9 mouse cellular contexts compared by ENCODE assay signal in the genomic region with DNA sequence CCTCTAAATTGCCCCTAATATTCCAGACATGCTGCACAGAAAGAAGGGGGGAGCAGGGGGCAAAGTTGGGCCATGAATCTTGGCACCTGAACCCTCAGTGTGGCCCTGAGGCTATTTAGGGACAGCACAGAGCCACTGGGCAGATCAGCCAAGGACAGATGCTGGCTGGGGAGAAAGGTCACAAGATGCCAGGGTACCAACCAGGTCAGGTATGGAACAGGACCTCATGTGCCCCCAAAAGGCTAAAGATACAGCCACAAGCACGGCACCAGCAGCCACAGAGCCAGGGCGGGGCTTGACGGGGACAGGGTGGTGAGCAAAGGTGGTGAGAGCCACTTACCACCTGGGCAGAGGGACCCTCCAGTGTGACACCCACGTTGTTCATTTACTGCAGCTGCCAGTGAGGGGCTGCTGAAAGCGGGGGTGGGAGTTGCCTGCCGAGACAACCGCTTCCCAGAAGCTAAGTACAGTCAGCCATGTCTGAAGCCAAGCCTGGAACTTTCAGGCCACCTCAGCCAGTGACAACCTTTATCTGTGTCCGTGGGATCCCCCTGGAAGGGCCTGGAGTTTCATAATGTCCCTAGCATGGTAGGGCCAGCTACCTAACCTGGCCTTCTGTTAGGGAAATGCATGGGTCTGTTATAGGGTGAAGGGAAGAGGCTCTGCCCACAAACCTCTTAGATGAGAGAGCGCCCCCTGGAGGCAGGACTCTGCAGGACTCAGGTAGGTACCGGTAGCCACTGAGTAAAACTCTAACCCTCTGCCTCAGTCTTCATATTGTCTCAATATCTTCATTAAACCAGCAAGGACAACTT. TPM values are rescaled to one million over a fixed set of nuclear protein-coding genes. Genes with fewer than 3 reads are reported as not detected.
A peak's percentile ranks its signal among the peaks of the same experiment; 100 is the strongest.
DNase-seq lines count a peak whose midpoint lies in the region; ATAC-seq and TF ChIP-seq lines count a peak whose summit lies in the region.
"Had no signal": no experiment of that assay in that cellular context is flagged by ENCODE, and none has a peak within 500 bp of the region (broad histone marks: within the 10 kb centered on the region; RNA-seq: fewer than 3 reads in every experiment).

No protein-coding gene starts in this region.

- no peak overlapping the region for H3K4me3 ChIP-seq in forebrain, postnatal 0 days (ENCODE audit: low read depth, low read length)
- no peak overlapping the region for H3K4me3 ChIP-seq in forebrain, embryonic 16.5 days (replicated peaks; ENCODE audit: low read length)
- no peak overlapping the region for H3K4me3 ChIP-seq in heart, adult 2 months
- no peak overlapping the region for H3K4me3 ChIP-seq in stomach, postnatal 0 days (ENCODE audit: low read depth, low read length)
- H3K4me3 ChIP-seq: limb, embryonic 13.5 days had no signal

- DNase-seq in forebrain, postnatal 0 days = no peak
- DNase-seq in MN1 (ENCODE audit: low spot score) = peak; percentile 49
- DNase-seq in cerebellum, adult 9-11 months = peak; percentile 30
- DNase-seq in heart, adult 2 months = peak; percentile 77 to 80
- peak; percentile 16 for DNase-seq in layer of hippocampus, adult 9-10 months (ENCODE audit: low spot score)
- peak; percentile 72 for DNase-seq in stomach, postnatal 0 days (ENCODE audit: low spot score)

- no peaks in the 10 kb centered on the region for H3K27me3 ChIP-seq in forebrain, postnatal 0 days (ENCODE audit: insufficient read depth, low read length)
- no peaks in the 10 kb centered on the region for H3K27me3 ChIP-seq in forebrain, embryonic 16.5 days (replicated peaks; ENCODE audit: control insufficient read depth, insufficient read depth, low read length)
- no peaks in the 10 kb centered on the region for H3K27me3 ChIP-seq in heart, adult 2 months (ENCODE audit: control insufficient read depth, insufficient read depth, low read length)
- H3K27me3 ChIP-seq in stomach, postnatal 0 days (ENCODE audit: control insufficient read depth, insufficient read depth, low read length) = no peaks in the 10 kb centered on the region
- H3K27me3 ChIP-seq: limb, embryonic 13.5 days had no signal

- no peaks in the 10 kb centered on the region for H3K36me3 ChIP-seq in forebrain, postnatal 0 days (ENCODE audit: insufficient read depth)
- no peaks in the 10 kb centered on the region for H3K36me3 ChIP-seq in forebrain, embryonic 16.5 days (ENCODE audit: control insufficient read depth, insufficient read depth)
- H3K36me3 ChIP-seq in heart, adult 2 months (ENCODE audit: control insufficient read depth, insufficient read depth, low read length) = no peaks in the 10 kb centered on the region
- no peaks in the 10 kb centered on the region for H3K36me3 ChIP-seq in stomach, postnatal 0 days (ENCODE audit: control insufficient read depth, insufficient read depth, low read length)
- H3K36me3 ChIP-seq: limb, embryonic 13.5 days had no signal

- H3K9ac ChIP-seq in forebrain, postnatal 0 days = no peak overlapping the region
- no peak overlapping the region for H3K9ac ChIP-seq in forebrain, embryonic 16.5 days (replicated peaks; ENCODE audit: low read depth, low read length)
- peak overlapping the region; percentile 42 for H3K9ac ChIP-seq in heart, adult 2 months (ENCODE audit: low read depth, low read length)
- H3K9ac ChIP-seq in stomach, postnatal 0 days (ENCODE audit: low read length) = no peak overlapping the region
- H3K9ac ChIP-seq: limb, embryonic 13.5 days had no signal

- no peaks in the 10 kb centered on the region for H3K9me3 ChIP-seq in forebrain, postnatal 0 days (ENCODE audit: low read length)
- no peaks in the 10 kb centered on the region for H3K9me3 ChIP-seq in forebrain, embryonic 16.5 days (ENCODE audit: control insufficient read depth, low read length)
- H3K9me3 ChIP-seq in stomach, postnatal 0 days (ENCODE audit: control insufficient read depth, low read length) = no peaks in the 10 kb centered on the region
- H3K9me3 ChIP-seq: limb, embryonic 13.5 days had no signal

- no peaks in the 10 kb centered on the region for H3K79me2 ChIP-seq in heart, adult 2 months (replicated peaks; ENCODE audit: control insufficient read depth, insufficient read depth, low read length)

- H3K27ac ChIP-seq in forebrain, postnatal 0 days (ENCODE audit: low read depth, low read length) = no peak overlapping the region
- no peak overlapping the region for H3K27ac ChIP-seq in forebrain, embryonic 16.5 days (ENCODE audit: low read length)
- H3K27ac ChIP-seq in heart, adult 2 months = peak overlapping the region; percentile 85
- no peak overlapping the region for H3K27ac ChIP-seq in stomach, postnatal 0 days (replicated peaks)
- H3K27ac ChIP-seq: limb, embryonic 13.5 days had no signal

- TF ChIP-seq CTCF in forebrain, postnatal 0 days (IDR thresholded peaks at IDR 0.05; ENCODE audit: low read depth) = peak; percentile 59
- TF ChIP-seq CTCF in heart, adult 2 months (IDR thresholded peaks at IDR 0.05) = peak; percentile 85
- TF ChIP-seq CTCF in stomach, postnatal 0 days (IDR thresholded peaks at IDR 0.05; ENCODE audit: low read depth) = peak; percentile 76

- no peak for ATAC-seq in forebrain, postnatal 0 days
- ATAC-seq in forebrain, embryonic 16.5 days = no peak
- peak; percentile 73 for ATAC-seq in megakaryocyte, adult 5-6 weeks (ENCODE audit: poor library complexity, severe bottlenecking)
- peak; percentile 50; the same call in 1 of the 2 replicates for ATAC-seq in stomach, postnatal 0 days (ENCODE audit: low FRiP score, low TSS enrichment)

- peaks cover 4% of the 10 kb centered on the region; the same call in 1 of the 2 replicates for H3K4me1 ChIP-seq in forebrain, postnatal 0 days (ENCODE audit: insufficient read depth)
- H3K4me1 ChIP-seq in forebrain, embryonic 16.5 days (replicated peaks; ENCODE audit: control insufficient read depth, insufficient read depth, low read length) = peaks cover 31% of the 10 kb centered on the region
- peaks cover 4% of the 10 kb centered on the region; the same call in 1 of the 2 replicates for H3K4me1 ChIP-seq in heart, adult 2 months (ENCODE audit: control insufficient read depth, insufficient read depth, low read length)
- no peaks in the 10 kb centered on the region for H3K4me1 ChIP-seq in stomach, postnatal 0 days (replicated peaks; ENCODE audit: control insufficient read depth, insufficient read depth)

- no peak overlapping the region for H3K4me2 ChIP-seq in forebrain, postnatal 0 days (ENCODE audit: low read depth)
- no peak overlapping the region for H3K4me2 ChIP-seq in forebrain, embryonic 16.5 days (ENCODE audit: low read length)
- no peak overlapping the region for H3K4me2 ChIP-seq in stomach, postnatal 0 days (replicated peaks; ENCODE audit: low read depth)
- H3K4me2 ChIP-seq: limb, embryonic 13.5 days had no signal

- intact Hi-C loops in heart, adult 2 months (cut with DNase I) = loop anchor here (1.0 to 2.0 kb wide), 2 partner anchors 54 to 96 kb away; no protein-coding TSS in a partner anchor

- TF ChIP-seq POLR2A in heart, adult 2 months (IDR thresholded peaks at IDR 0.05; ENCODE audit: insufficient read depth, low read depth, low read length) = peak; percentile 28

- peak; percentile 92 for TF ChIP-seq EP300 in heart, adult 2 months (IDR thresholded peaks at IDR 0.05; ENCODE audit: insufficient read depth, low read depth, low read length)
- no peak for TF ChIP-seq EP300 in stomach, postnatal 0 days (optimal IDR thresholded peaks at IDR 0.05)

- 63% methylated on average over 10 of the region's 10 CpGs for WGBS in forebrain, postnatal 0 days
- WGBS in forebrain, embryonic 16.5 days = 61% methylated on average over 10 of the region's 10 CpGs
- WGBS in heart, adult 2 months = 38% methylated on average over 10 of the region's 10 CpGs
- WGBS in stomach, postnatal 0 days = 58% methylated on average over 10 of the region's 10 CpGs

RNA-seq across cellular contexts. Expression of a gene that starts 50.7 kb away (rescaled TPM):
- total RNA-seq in forebrain, postnatal 0 days (2014; rRNA removed) = 44.0 and 52.4 TPM in 2 replicates
- 16.2 and 16.7 TPM in 2 replicates for polyA plus RNA-seq in forebrain, postnatal 0 days (2015; fragmentation: Nextera tagmentation; extraction: Ambion mirVana)
- polyA plus RNA-seq in forebrain, embryonic 16.5 days (2015; fragmentation: Nextera tagmentation; extraction: Ambion mirVana) = 32.0 and 36.2 TPM in 2 replicates
- total RNA-seq in heart, adult 2 months (2021) = 10 to 100 TPM; 18.1 to 18.4 TPM
- 11.4 and 16.7 TPM in 2 replicates for polyA plus RNA-seq in heart, adult 2 months (2012; rRNA removed)
- total RNA-seq in megakaryocyte, adult 5-6 weeks (2015) = 0.25 and 0.27 TPM in 2 replicates
- total RNA-seq in megakaryocyte, adult 5-6 weeks (2017) = 0.16 and 0.22 TPM in 2 replicates
- 1.2 and 1.5 TPM in 2 replicates for polyA plus RNA-seq in stomach, postnatal 0 days (2015; fragmentation: Nextera tagmentation; extraction: Ambion mirVana)

Comparison
In these comparisons a context has a peak if more than half of its experiments do, and no peak if none do; other contexts are left out.
1. ATAC-seq: peak in megakaryocyte, adult 5-6 weeks (single experiment) and stomach, postnatal 0 days (single experiment); none in forebrain, postnatal 0 days (single experiment) and forebrain, embryonic 16.5 days (single experiment).
2. Peak in every context shown above with its lines, with median percentiles within 50 percentile points of each other: CTCF ChIP-seq.